Mouse (Mus musculus): ENCODE measurements around the gene Fetub. TPM values are rescaled to one million over a fixed set of nuclear protein-coding genes. Genes with fewer than 3 reads are reported as not detected.
A peak's percentile ranks its signal among the peaks of the same experiment; 100 is the strongest.

Fetub gene
- 7.3 and 12.9 TPM in 2 replicates for polyA plus RNA-seq (2015; fragmentation: Nextera tagmentation; extraction: Ambion mirVana)

- Histone ChIP-seq H3K27me3 (no peaks in the 10 kb centered on the region), H3K36me3 (replicated peaks) (no peaks in the 10 kb centered on the region), H3K4me2 (no peak within 1 kb of the TSS), H3K4me1 (replicated peaks) (no peaks in the 10 kb centered on the region), H3K9me3 (replicated peaks) (no peaks in the 10 kb centered on the region), H3K9ac (no peak within 1 kb of the TSS), H3K27ac (replicated peaks) (no peak within 1 kb of the TSS), H3K4me3 (replicated peaks) (no peak within 1 kb of the TSS)
- 77% methylated on average over 5 of the region's 5 CpGs for WGBS (ENCODE audit: insufficient replicate concordance)
- ATAC-seq (ENCODE audit: insufficient read depth): no peak
Measured at GRCm38 (mm10) chr16:22918034-22918433, at the start of gene Fetub. Gene Fetub, plus strand, starts transcription at chr16:22918334.

GRCm38 (mm10) chr16:22872397-22872796 lies 45.7 kb upstream of the Fetub start:
- 89% methylated on average over 8 of the region's 8 CpGs for WGBS (ENCODE audit: insufficient replicate concordance)
- Histone ChIP-seq H3K36me3 (replicated peaks) (peaks cover 63% of the 10 kb centered on the region), H3K4me2 (no peak overlapping the region), H3K9ac (no peak overlapping the region), H3K4me3 (replicated peaks) (no peak overlapping the region), H3K27me3 (no peaks in the 10 kb centered on the region), H3K27ac (replicated peaks) (no peak overlapping the region), H3K4me1 (replicated peaks) (no peaks in the 10 kb centered on the region), H3K9me3 (replicated peaks) (no peaks in the 10 kb centered on the region)
- ATAC-seq (ENCODE audit: insufficient read depth): no peak

GRCm38 (mm10) chr16:22873369-22873768 lies 44.8 kb upstream of the Fetub start:
- no peaks in the 10 kb centered on the region for H3K9me3 ChIP-seq (replicated peaks)
- H3K4me2 ChIP-seq: no peak overlapping the region
- 66% methylated on average over 4 of the region's 4 CpGs for WGBS (ENCODE audit: insufficient replicate concordance)
- H3K4me3 ChIP-seq (replicated peaks): no peak overlapping the region
- no peak overlapping the region for H3K9ac ChIP-seq
- peaks cover 54% of the 10 kb centered on the region for H3K36me3 ChIP-seq (replicated peaks)
- H3K27me3 ChIP-seq: no peaks in the 10 kb centered on the region
- no peak for ATAC-seq (ENCODE audit: insufficient read depth)
- no peaks in the 10 kb centered on the region for H3K4me1 ChIP-seq (replicated peaks)
- H3K27ac ChIP-seq (replicated peaks): no peak overlapping the region

- Histone ChIP-seq H3K4me1 (replicated peaks) (no peaks in the 10 kb centered on the region; the same call in 1 of the 2 replicates), H3K4me2 (no peak overlapping the region), H3K27me3 (no peaks in the 10 kb centered on the region), H3K9me3 (replicated peaks) (no peaks in the 10 kb centered on the region), H3K4me3 (replicated peaks) (no peak overlapping the region), H3K27ac (replicated peaks) (no peak overlapping the region), H3K9ac (no peak overlapping the region), H3K36me3 (replicated peaks) (peaks cover 24% of the 10 kb centered on the region)
- no peak for ATAC-seq (ENCODE audit: insufficient read depth)
- WGBS (ENCODE audit: insufficient replicate concordance): 49% methylated on average over 9 of the region's 9 CpGs
Measured at GRCm38 (mm10) chr16:22876218-22877043, 41.7 kb upstream of the Fetub start.

GRCm38 (mm10) chr16:22877660-22878390 lies 40.3 kb upstream of the Fetub start:
- peaks cover 10% of the 10 kb centered on the region for H3K36me3 ChIP-seq (replicated peaks)
- no peak overlapping the region for H3K9ac ChIP-seq
- no peak overlapping the region for H3K4me2 ChIP-seq
- no peak overlapping the region for H3K27ac ChIP-seq (replicated peaks)
- 72% methylated on average over 11 of the region's 11 CpGs for WGBS (ENCODE audit: insufficient replicate concordance)
- no peak overlapping the region for H3K4me3 ChIP-seq (replicated peaks)
- H3K27me3 ChIP-seq: no peaks in the 10 kb centered on the region
- H3K9me3 ChIP-seq (replicated peaks): no peaks in the 10 kb centered on the region
- ATAC-seq (ENCODE audit: insufficient read depth): no peak
- H3K4me1 ChIP-seq (replicated peaks): peaks cover 11% of the 10 kb centered on the region

GRCm38 (mm10) chr16:22878716-22879115 lies 39.4 kb upstream of the Fetub start:
- 57% methylated on average over 7 of the region's 7 CpGs for WGBS (ENCODE audit: insufficient replicate concordance)
- Histone ChIP-seq H3K4me1 (replicated peaks) (peaks cover 17% of the 10 kb centered on the region), H3K27ac (replicated peaks) (no peak overlapping the region), H3K4me2 (no peak overlapping the region), H3K27me3 (no peaks in the 10 kb centered on the region), H3K9ac (no peak overlapping the region), H3K4me3 (replicated peaks) (no peak overlapping the region), H3K36me3 (replicated peaks) (peaks cover under 1% of the 10 kb centered on the region; the same call in 1 of the 2 replicates), H3K9me3 (replicated peaks) (no peaks in the 10 kb centered on the region)
- ATAC-seq (ENCODE audit: insufficient read depth): no peak

- no peak overlapping the region for H3K9ac ChIP-seq
- ATAC-seq (ENCODE audit: insufficient read depth): no peak
- H3K4me2 ChIP-seq: no peak overlapping the region
- no peaks in the 10 kb centered on the region for H3K27me3 ChIP-seq
- 63% methylated on average over 7 of the region's 7 CpGs for WGBS (ENCODE audit: insufficient replicate concordance)
- H3K4me1 ChIP-seq (replicated peaks): peaks cover 17% of the 10 kb centered on the region
- H3K36me3 ChIP-seq (replicated peaks): no peaks in the 10 kb centered on the region
- H3K9me3 ChIP-seq (replicated peaks): no peaks in the 10 kb centered on the region
- H3K4me3 ChIP-seq (replicated peaks): no peak overlapping the region
- no peak overlapping the region for H3K27ac ChIP-seq (replicated peaks)
Measured at GRCm38 (mm10) chr16:22879945-22880595, 38.1 kb upstream of the Fetub start.

GRCm38 (mm10) chr16:22880900-22881299 lies 37.2 kb upstream of the Fetub start:
- ATAC-seq (ENCODE audit: insufficient read depth): no peak
- Histone ChIP-seq H3K4me3 (replicated peaks) (no peak overlapping the region), H3K4me1 (replicated peaks) (peaks cover 23% of the 10 kb centered on the region), H3K9ac (no peak overlapping the region), H3K9me3 (replicated peaks) (no peaks in the 10 kb centered on the region), H3K4me2 (no peak overlapping the region), H3K36me3 (replicated peaks) (no peaks in the 10 kb centered on the region), H3K27me3 (no peaks in the 10 kb centered on the region), H3K27ac (replicated peaks) (peak overlapping the region; percentile 69)
- 33% methylated on average over 6 of the region's 6 CpGs for WGBS (ENCODE audit: insufficient replicate concordance)

- H3K9me3 ChIP-seq (replicated peaks): no peaks in the 10 kb centered on the region
- peak; percentile 78 for ATAC-seq (ENCODE audit: insufficient read depth)
- H3K36me3 ChIP-seq (replicated peaks): no peaks in the 10 kb centered on the region
- H3K27ac ChIP-seq (replicated peaks): peak overlapping the region; percentile 81
- 17% methylated on average over 4 of the region's 4 CpGs for WGBS (ENCODE audit: insufficient replicate concordance)
- H3K27me3 ChIP-seq: no peaks in the 10 kb centered on the region
- H3K9ac ChIP-seq: no peak overlapping the region
- no peak overlapping the region for H3K4me3 ChIP-seq (replicated peaks)
- H3K4me1 ChIP-seq (replicated peaks): peaks cover 23% of the 10 kb centered on the region
- no peak overlapping the region for H3K4me2 ChIP-seq
Measured at GRCm38 (mm10) chr16:22881487-22881886, 36.6 kb upstream of the Fetub start.

- H3K4me1 ChIP-seq (replicated peaks): peaks cover 23% of the 10 kb centered on the region
- no peak for ATAC-seq (ENCODE audit: insufficient read depth)
- no peaks in the 10 kb centered on the region for H3K27me3 ChIP-seq
- H3K4me3 ChIP-seq (replicated peaks): no peak overlapping the region
- no peak overlapping the region for H3K4me2 ChIP-seq
- no peak overlapping the region for H3K9ac ChIP-seq
- H3K36me3 ChIP-seq (replicated peaks): no peaks in the 10 kb centered on the region
- WGBS (ENCODE audit: insufficient replicate concordance): 59% methylated on average over 5 of the region's 5 CpGs
- H3K9me3 ChIP-seq (replicated peaks): no peaks in the 10 kb centered on the region
- H3K27ac ChIP-seq (replicated peaks): 0 out of 2 replicates have a peak overlapping the region, but pooled peaks have one; percentile 14
Measured at GRCm38 (mm10) chr16:22883441-22883840, 34.7 kb upstream of the Fetub start.

- Histone ChIP-seq H3K36me3 (replicated peaks) (no peaks in the 10 kb centered on the region), H3K27ac (replicated peaks) (peak overlapping the region; percentile 48; the same call in 1 of the 2 replicates), H3K4me3 (replicated peaks) (no peak overlapping the region), H3K9me3 (replicated peaks) (no peaks in the 10 kb centered on the region), H3K4me2 (peak overlapping the region; percentile 5), H3K9ac (no peak overlapping the region), H3K4me1 (replicated peaks) (peaks cover 34% of the 10 kb centered on the region), H3K27me3 (no peaks in the 10 kb centered on the region)
- no peak for ATAC-seq (ENCODE audit: insufficient read depth)
- 12% methylated on average over 4 of the region's 4 CpGs for WGBS (ENCODE audit: insufficient replicate concordance)
Measured at GRCm38 (mm10) chr16:22885356-22885755, 32.8 kb upstream of the Fetub start.
